Mouse (Mus musculus) liver, adult 2 months (tissue): Measurements from ENCODE around the gene Ntm.

Experiments
- CTCF ChIP-seq: fragments of 200-500 bp; IDR thresholded peaks from 2 replicates; pipeline ENCODE4 v1.5.1; 2011; ENCODE audit warnings: low read depth, low read length, control low read depth
- POLR2A ChIP-seq: fragments of 200-500 bp; IDR thresholded peaks from 2 replicates; pipeline ENCODE4 v1.6.1; 2011; ENCODE audit warnings: low read length, control low read depth; ENCODE audit not compliant: insufficient read depth; ENCODE audit errors: extremely low read depth

DNA sequence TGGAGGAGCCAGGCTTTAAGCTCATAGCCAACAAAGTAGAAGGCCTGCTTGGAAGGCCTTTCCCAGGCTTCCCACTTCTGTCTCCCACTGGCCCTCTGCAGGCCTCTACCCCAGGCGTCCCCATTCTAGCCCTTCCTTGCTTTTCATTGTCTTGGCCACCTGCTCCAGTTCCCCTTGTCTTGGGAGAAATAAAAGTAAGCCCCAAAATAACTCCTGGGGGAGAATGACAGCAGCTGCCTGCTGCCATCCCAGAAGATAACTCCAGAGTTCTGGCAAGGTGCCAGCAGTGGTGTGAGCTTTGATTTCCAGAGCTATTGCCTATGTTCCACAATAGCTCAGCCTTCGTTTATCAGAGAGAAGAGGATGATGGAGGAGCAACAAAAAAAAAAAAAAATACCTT, 760.7 kb downstream of the Ntm start:
- TF ChIP-seq CTCF (no peak), POLR2A (no peak)
